Mouse (Mus musculus) embryonic fibroblast, embryonic 13.5 days (primary cell): ENCODE data around the gene Zbtb49. TPM values are rescaled to one million over a fixed set of nuclear protein-coding genes. Genes with fewer than 3 reads are reported as not detected.
A peak's percentile ranks its signal among the peaks of the same experiment; 100 is the strongest.

Experiments used
- H3K27ac ChIP-seq: 2 replicates; pipeline ENCODE4 v1.5.1; 2012; ENCODE audit warnings: low read length, control low read depth, inconsistent platforms; ENCODE audit not compliant: insufficient read depth
- H3K4me1 ChIP-seq: 2 replicates; pipeline ENCODE4 v1.6.1; 2011; ENCODE audit warnings: low read length; ENCODE audit not compliant: control insufficient read depth, insufficient read depth
- H3K4me3 ChIP-seq: 2 replicates; pipeline ENCODE4 v1.5.1; 2011; ENCODE audit warnings: mild to moderate bottlenecking, control low read depth, low read length; ENCODE audit not compliant: insufficient read depth
- CTCF ChIP-seq: IDR thresholded peaks from 2 replicates; pipeline ENCODE4 v1.5.1; 2011; ENCODE audit warnings: mild to moderate bottlenecking, control low read depth, low read length, moderate library complexity, borderline replicate concordance; ENCODE audit not compliant: insufficient read depth
- POLR2A ChIP-seq: IDR thresholded peaks from 2 replicates; pipeline ENCODE4 v1.6.1; 2011; ENCODE audit warnings: low read depth, mild to moderate bottlenecking, control low read depth, low read length, moderate library complexity
- polyA plus RNA-seq: library from polyadenylated mRNA; stranded (reverse); fragments of >200 nt; gene quantifications from 2 replicates; pipeline ENCODE4 v1.2.4, GENCODE M21; 2011; ENCODE audit warnings: low read depth; ENCODE audit not compliant: missing spikeins, insufficient read length

Gene Zbtb49
- polyA plus RNA-seq, 1 experiment: 7.1 TPM

DNA sequence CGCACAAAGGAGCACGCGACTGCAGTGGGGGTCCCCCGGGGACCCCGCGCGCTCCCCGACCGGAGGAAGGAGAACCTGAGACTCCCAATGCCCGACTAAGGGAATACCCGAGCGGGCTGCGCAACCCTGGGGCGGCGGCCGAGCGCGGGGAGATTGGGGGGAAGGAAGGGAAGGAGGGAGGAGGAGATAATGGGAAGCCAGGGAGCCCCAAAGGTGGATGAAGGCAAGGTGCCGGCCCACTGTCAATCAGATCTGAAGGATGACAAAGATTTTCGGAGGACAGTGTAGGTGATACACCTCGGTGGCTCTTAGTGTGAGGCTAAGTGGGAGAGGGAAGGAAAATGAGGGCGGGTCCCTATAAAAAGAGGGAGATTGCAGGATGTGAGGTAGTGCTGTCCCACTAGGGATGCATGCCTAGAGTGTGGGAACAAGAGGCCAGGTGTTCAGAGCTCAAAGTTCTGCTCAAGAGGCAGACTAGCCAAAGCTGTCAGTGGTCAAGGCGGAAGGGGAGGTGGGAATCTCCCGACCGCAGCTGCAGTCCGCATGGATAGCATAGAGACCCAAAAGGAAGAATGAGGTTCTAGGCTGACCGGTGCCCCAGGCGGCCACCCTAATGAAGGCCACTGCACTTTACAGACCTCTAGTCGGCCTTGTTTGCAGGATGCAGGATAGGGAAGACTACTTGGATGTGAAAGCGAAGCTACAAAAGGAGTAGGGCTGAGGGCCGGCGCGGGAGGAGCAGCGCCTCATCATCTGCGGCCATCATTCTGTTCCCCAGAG lies 60.4 kb downstream of the Zbtb49 start, which contains the start of gene Nsg1:
Nsg1 (minus strand) TSS at position 274 of the 780 bp plus-strand sequence.
- peak within 1 kb of the TSS; percentile 73 for H3K4me3 ChIP-seq
- H3K27ac ChIP-seq: no peak within 1 kb of the TSS
- H3K4me1 ChIP-seq: no peaks in the 10 kb centered on the region
- no peak for TF ChIP-seq POLR2A
- TF ChIP-seq CTCF: no peak

DNA sequence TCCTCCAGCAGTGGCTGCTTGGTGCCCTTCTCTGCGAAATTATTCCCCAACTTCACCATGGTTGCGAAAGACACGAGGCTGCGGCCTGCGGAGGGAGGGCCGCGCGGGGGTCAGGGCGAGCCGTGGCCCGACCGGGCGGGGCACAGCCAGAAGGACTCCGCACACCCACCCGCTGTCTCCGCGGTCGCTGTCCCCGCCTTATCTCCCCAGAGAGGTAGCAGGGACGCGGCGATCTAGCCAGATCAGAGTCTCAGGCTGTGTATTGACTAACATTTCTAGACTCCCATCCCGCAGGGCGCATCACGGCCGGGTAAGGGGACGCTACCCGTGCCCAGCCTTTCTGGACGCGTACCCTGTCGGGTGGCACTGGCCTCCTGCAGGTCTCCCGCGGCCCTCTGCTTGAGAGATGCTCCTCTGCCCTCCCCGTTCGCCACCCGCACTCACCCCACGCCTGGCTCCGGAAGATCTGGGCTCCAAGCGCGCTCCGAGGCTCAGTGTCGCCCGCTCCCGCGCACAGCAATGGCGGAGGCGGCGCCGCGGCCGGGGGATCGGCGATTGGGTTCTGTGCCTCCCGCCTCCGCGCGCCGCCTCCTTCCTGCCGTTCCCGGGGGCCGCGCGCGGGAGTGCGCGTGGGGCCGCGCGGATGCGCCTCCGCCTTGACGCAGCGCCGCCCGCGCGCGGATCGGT lies 61.2 kb downstream of the Zbtb49 start:
- Histone ChIP-seq H3K27ac (no peak overlapping the region), H3K4me1 (no peaks in the 10 kb centered on the region), H3K4me3 (peak overlapping the region; percentile 73)
- TF ChIP-seq POLR2A (peak; percentile 48), CTCF (no peak)

DNA sequence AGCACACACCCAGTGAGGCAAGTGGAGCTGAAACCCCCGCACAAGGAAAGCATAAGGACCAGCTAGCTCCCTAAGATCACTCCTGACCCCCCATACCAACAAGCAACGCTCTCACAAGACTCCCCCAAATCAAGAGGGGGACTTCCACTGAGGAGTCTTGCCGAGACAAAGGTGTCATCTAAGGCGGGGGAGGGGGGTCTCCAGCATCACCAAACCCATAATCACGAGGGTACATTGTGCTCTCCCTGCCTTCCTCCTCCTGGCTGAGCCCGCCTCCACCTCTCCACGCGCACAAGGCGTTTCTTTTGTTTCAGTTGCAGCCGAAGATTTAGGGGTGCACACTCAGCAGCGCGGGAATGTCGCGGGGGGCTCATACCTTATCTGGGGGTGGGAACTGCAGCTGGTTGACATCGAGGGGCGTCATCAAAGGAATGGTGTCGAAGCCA lies 61.7 kb downstream of the Zbtb49 start:
- Histone ChIP-seq H3K4me1 (no peaks in the 10 kb centered on the region), H3K4me3 (peak overlapping the region; percentile 73), H3K27ac (no peak overlapping the region)
- TF ChIP-seq POLR2A (no peak), CTCF (no peak)

DNA sequence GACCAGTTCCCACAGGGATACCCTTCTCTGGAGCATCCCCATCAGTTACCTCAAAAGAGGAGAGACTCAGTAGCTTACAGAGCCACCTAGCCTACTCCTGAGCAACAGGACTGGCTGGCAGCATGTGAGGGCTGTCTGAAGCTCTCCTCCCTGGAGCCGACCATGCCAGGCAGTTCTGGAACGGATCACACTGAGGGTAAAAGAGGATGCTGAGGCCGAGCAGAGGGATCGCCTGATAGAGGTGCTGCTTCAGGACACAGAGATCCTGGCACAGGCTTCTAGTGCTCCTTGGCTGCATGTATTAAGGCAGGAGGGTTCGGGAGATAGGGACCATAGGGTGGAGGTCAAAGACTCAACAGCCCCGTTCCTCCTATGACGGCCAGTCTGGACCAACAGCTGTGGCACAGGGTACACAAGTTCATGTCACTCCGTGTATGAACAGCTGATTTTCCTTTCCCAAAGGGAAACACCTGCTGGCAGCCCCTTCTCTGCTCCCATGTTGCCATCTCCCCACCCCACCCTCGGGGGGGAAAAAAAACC lies 62.7 kb downstream of the Zbtb49 start:
- TF ChIP-seq CTCF (no peak), POLR2A (no peak)
- Histone ChIP-seq H3K4me1 (no peaks in the 10 kb centered on the region), H3K27ac (no peak overlapping the region), H3K4me3 (no peak overlapping the region)

DNA sequence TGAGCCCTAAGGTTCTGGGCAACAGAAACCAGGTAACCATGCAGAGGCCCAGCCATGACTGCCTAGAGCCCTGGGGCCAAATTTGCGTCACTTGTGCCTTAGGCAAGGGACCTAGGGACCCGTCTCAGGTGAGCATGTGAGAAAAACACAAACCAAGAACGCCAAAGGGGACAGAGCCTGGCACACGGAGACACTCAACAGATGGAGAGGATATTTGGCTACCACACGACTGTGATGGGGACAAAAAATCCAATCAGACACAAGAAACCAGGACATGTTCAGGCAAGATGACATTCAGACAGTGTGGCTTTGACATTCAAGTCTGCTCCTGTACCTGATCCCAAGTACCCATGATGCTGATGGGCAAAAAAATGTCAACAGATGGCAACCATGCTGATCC lies 66.6 kb downstream of the Zbtb49 start:
- no peak overlapping the region for H3K4me3 ChIP-seq
- H3K4me1 ChIP-seq: peaks cover 12% of the 10 kb centered on the region
- no peak overlapping the region for H3K27ac ChIP-seq
- TF ChIP-seq POLR2A (no peak), CTCF (no peak)

DNA sequence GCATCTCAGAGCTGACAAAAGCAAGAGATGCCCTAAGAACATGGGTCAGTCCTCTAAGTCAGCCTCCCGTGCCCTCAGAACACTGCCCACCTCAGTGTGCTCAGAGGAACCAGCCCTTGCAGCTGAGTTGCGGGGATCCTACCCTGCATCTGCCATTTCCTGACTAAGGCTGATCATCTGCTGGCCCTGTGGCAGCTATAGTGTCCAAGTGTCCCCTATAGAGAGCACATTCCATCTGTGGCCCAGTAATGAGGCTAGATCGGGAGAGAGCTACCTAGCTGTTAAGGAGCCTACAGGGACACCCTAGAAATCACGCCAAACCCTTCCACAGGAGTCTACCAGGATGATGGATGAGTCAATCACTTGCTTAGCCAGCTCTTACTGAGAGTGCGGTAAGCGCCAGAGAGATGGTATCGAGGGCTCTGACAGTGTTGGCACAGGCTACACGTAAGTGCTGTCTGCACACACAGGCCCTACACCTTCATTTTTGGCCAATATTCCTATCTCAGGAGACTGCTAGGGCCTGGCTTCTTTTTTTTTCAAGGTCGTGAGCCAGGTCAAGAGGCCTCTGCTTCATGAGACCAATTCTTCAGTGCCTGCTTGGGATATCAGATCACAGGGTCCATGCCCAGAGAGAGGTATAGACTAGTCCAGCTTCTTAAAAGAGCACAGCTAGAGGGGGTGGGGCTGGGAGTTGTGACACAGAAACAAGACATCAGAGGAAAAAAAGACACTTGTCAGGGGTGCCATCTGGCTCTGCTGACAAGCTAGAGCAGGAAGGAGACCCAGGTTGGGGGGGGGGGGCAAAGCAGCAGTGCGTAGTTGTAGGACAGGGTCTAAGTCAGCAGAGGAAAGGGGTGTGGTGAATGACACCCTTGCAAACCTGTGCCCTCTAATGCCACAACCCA lies 67.8 kb downstream of the Zbtb49 start:
- TF ChIP-seq POLR2A (no peak), CTCF (no peak)
- peaks cover 12% of the 10 kb centered on the region for H3K4me1 ChIP-seq

DNA sequence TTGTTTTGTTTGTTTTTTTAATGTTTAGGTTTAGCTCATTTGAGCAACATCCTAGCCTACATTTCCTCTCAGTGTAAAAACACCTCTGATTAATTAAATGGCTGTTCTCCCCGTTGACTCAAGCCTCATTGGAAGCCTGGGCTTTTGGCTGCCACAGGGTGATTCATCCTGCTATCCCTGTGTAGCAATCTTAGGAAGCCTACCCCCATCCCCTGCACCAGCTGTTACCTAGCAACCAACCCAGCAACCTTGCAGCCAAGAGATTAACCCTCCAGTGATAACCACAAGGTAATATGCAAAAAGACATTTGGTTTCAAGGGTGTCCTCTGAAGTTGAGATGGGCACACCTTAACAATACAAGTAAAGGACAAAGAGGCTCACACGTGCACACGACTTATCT lies 69.0 kb downstream of the Zbtb49 start:
- TF ChIP-seq POLR2A (no peak), CTCF (no peak)
- Histone ChIP-seq H3K27ac (no peak overlapping the region), H3K4me3 (no peak overlapping the region), H3K4me1 (peaks cover 12% of the 10 kb centered on the region)

More for the DNA sequence above, 67.8 kb downstream of the Zbtb49 start:
- Histone ChIP-seq H3K4me3 (no peak overlapping the region), H3K27ac (no peak overlapping the region)

DNA sequence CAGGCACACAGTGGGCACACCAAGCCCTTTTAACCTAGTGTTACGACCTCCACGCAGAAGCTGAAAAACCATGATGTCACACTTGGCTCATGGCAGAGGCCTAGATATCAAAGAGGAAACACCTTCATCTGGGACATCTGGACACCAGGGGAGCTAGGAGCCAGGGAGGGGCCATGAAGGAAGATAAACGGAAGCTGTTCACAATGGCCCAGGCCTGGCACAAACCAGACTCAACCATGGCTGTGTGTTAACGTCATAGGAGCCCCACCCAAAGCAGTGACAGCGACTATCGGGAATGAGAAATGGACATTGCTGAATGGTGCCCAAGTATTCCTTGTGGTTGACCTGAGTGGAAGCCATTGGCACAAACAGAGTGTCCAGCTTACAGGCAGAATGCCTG lies 73.7 kb downstream of the Zbtb49 start:
- peaks cover 10% of the 10 kb centered on the region for H3K4me1 ChIP-seq

DNA sequence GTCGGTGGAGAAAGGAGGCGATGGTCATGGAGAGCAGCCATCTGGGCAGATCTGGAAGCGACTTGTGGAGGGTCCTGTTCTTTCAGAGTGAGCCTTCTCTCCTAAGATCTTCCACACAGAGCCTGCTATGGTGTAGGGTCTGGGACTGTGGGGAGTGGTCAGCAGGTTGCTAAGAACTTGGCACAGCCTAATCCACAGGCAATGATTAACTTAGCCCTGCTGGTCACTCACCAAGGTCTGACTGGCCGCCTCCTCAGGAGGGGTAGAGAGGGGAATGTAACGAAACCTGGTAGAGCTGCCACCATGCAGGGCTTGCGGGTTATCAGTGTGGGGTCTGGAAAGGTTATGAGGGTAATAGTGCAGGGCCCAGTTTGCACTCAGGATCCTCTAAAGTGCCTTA lies 79.4 kb downstream of the Zbtb49 start:
- Histone ChIP-seq H3K27ac (no peak overlapping the region), H3K4me1 (no peaks in the 10 kb centered on the region), H3K4me3 (no peak overlapping the region)
- no peak for TF ChIP-seq CTCF
- TF ChIP-seq POLR2A: no peak

More for the DNA sequence above, 73.7 kb downstream of the Zbtb49 start:
- H3K27ac ChIP-seq: no peak overlapping the region
- TF ChIP-seq POLR2A: no peak
- TF ChIP-seq CTCF: no peak
- H3K4me3 ChIP-seq: no peak overlapping the region

Other genes starting within 250 kb of the Zbtb49 start
- gene Stx18, start 181.7 kb downstream of the Zbtb49 start, polyA plus RNA-seq: 36.1 and 40.8 TPM in 2 replicates
- gene Nsg1, start 60.5 kb downstream of the Zbtb49 start, polyA plus RNA-seq: 47.2 and 69.4 TPM in 2 replicates
- 38.2 and 39.3 TPM in 2 replicates for gene Lyar, start within 50 bp of the Zbtb49 start, polyA plus RNA-seq
- 34.5 and 44.5 TPM in 2 replicates for gene Tmem128, start 39.7 kb upstream of the Zbtb49 start, polyA plus RNA-seq
- not detected in 2 replicates for gene Otop1, start 55.5 kb upstream of the Zbtb49 start, polyA plus RNA-seq
- not detected in 2 replicates for gene Drd5, start 98.9 kb upstream of the Zbtb49 start, polyA plus RNA-seq